In the genomic region with DNA sequence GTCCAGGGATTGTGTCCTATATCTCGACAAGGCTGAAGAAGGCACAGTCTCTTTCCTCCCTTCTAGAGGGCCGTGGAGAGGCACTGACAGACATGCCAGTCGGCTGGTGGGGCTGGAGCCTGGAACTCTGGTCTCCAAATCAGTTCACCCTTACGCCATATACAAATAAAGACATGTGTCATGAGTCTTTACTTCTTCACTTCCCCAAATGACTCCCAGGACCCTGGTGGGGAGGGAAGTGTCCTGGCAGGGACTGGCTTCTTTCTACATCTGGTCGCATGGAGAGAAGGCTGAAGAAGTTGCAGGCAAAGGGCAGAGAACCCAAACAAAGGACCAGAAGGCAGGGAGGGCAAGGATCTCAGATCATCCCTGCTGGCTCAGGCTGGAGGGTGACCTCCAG, we compare ENCODE assay signal across 20 mouse cellular contexts.
DNase-seq lines count a peak whose midpoint lies in the region; ATAC-seq and TF ChIP-seq lines count a peak whose summit lies in the region.
"Had no signal": no experiment of that assay in that cellular context is flagged by ENCODE, and none has a peak within 500 bp of the region (broad histone marks: within the 10 kb centered on the region; RNA-seq: fewer than 3 reads in every experiment).

No protein-coding gene starts in this region.

- peak overlapping the region; percentile 76 for H3K27ac ChIP-seq in bone marrow macrophage, adult 2 months (ENCODE audit: insufficient read depth, low read depth, low read length)

- no peak for TF ChIP-seq POLR2A in bone marrow macrophage, adult 2 months (IDR thresholded peaks at IDR 0.05; ENCODE audit: borderline replicate concordance, low read depth, low read length)

- peak; percentile 69 for ATAC-seq in granulocyte monocyte progenitor cell, adult 5-6 weeks (replicated peaks; ENCODE audit: poor library complexity, severe bottlenecking)
- peak; percentile 54 for ATAC-seq in megakaryocyte, adult 5-6 weeks (ENCODE audit: poor library complexity, severe bottlenecking)
- ATAC-seq: activated CD4-positive, CD25-positive, alpha-beta regulatory T cell, adult 4 months; CD4-positive, CD25-positive, alpha-beta regulatory T cell, adult 4 months; Patski had no signal

- no peak for TF ChIP-seq CTCF in bone marrow macrophage, adult 2 months (IDR thresholded peaks at IDR 0.05; ENCODE audit: low read depth, low read length)

- no peak for DNase-seq in urinary bladder, adult 18-20 months (ENCODE audit: low spot score in 2 of 2)
- no peak for DNase-seq in cerebellum, adult 11 months
- no peak for DNase-seq in neural tube, embryonic 10.5 days (ENCODE audit: extremely low spot score, low spot score)
- DNase-seq: adrenal gland, adult 2 months; adrenal gland, adult 8-10 months; adrenal gland, postnatal 10 days; adrenal gland, postnatal 14 days; adrenal gland, postnatal 25 days; adrenal gland, postnatal 36 days; B cell, adult 2 months; cerebellum, adult 11-12 months; cerebellum, adult 18-20 months; cerebellum, adult 2 months; cerebellum, adult 8-10 months had no signal

- H3K4me1 ChIP-seq in bone marrow macrophage, adult 2 months (ENCODE audit: control insufficient read depth, insufficient read depth, low read length): peaks cover 31% of the 10 kb centered on the region

- no peak overlapping the region for H3K4me3 ChIP-seq in bone marrow macrophage, adult 2 months (ENCODE audit: insufficient read depth, low read length)
